Mouse (Mus musculus): ENCODE data around the gene Nenf.

- TF ChIP-seq CTCF (IDR thresholded peaks at IDR 0.05; ENCODE audit: low read depth, low read length) (no peak), POLR2A (IDR thresholded peaks at IDR 0.05; ENCODE audit: extremely low read depth, insufficient read depth, low read length) (no peak)
Observed at GRCm38 (mm10) chr1:191261861-191262260, 56.1 kb downstream of the Nenf start.
